Mouse (Mus musculus): ENCODE results near the gene Cyp2c50. TPM values are rescaled to one million over a fixed set of nuclear protein-coding genes. Genes with fewer than 3 reads are reported as not detected.
"Not testable (repeated sequence)": the region's sequence is repeated elsewhere in the genome, so short reads cannot be mapped to it uniquely, and the experiment has no call there.

Cyp2c50 gene
- polyA plus RNA-seq (2012; rRNA removed), result 0.78 TPM in 1 of 2 replicates, not detected in the other

GRCm38 (mm10) chr19:40089421-40089820 is at the start of gene Cyp2c50:
Gene Cyp2c50 (plus strand): TSS chr19:40089688.
- H3K4me3 ChIP-seq (ENCODE audit: control insufficient read depth, insufficient read depth, low read length); H3K27me3 ChIP-seq (ENCODE audit: control insufficient read depth, insufficient read depth, low read length); H3K4me1 ChIP-seq (replicated peaks; ENCODE audit: control insufficient read depth, insufficient read depth, low read length); DNase-seq; H3K27ac ChIP-seq (ENCODE audit: control insufficient read depth, insufficient read depth, low read length); H3K36me3 ChIP-seq (ENCODE audit: control insufficient read depth, insufficient read depth, low read length): not testable (repeated sequence)
- WGBS, result 100% methylated on average over 1 of the region's 1 CpGs

GRCm38 (mm10) chr19:40073701-40074100 is 15.8 kb upstream of the Cyp2c50 start, which contains the start of gene Cyp2c54:
Gene Cyp2c54 (minus strand): TSS chr19:40073827.
- no peak within 1 kb of the TSS for H3K4me3 ChIP-seq (ENCODE audit: control insufficient read depth, insufficient read depth, low read length)
- H3K27me3 ChIP-seq (ENCODE audit: control insufficient read depth, insufficient read depth, low read length), result no peaks in the 10 kb centered on the region
- H3K27ac ChIP-seq (ENCODE audit: control insufficient read depth, insufficient read depth, low read length), result no peak within 1 kb of the TSS
- no peaks in the 10 kb centered on the region for H3K36me3 ChIP-seq (ENCODE audit: control insufficient read depth, insufficient read depth, low read length)
- TF ChIP-seq CTCF (IDR thresholded peaks at IDR 0.05; ENCODE audit: borderline replicate concordance, control insufficient read depth, extremely low read depth, insufficient read depth, low read length, poor library complexity), result no peak
- no peak for DNase-seq
- no peaks in the 10 kb centered on the region for H3K4me1 ChIP-seq (replicated peaks; ENCODE audit: control insufficient read depth, insufficient read depth, low read length)

- TF ChIP-seq POLR2A (IDR thresholded peaks at IDR 0.05; ENCODE audit: control insufficient read depth, extremely low read depth, insufficient read depth, low read length, poor library complexity) (no peak), CTCF (IDR thresholded peaks at IDR 0.05; ENCODE audit: borderline replicate concordance, control insufficient read depth, extremely low read depth, insufficient read depth, low read length, poor library complexity) (no peak)
- Histone ChIP-seq H3K4me3 (ENCODE audit: control insufficient read depth, insufficient read depth, low read length) (no peak overlapping the region), H3K27me3 (ENCODE audit: control insufficient read depth, insufficient read depth, low read length) (no peaks in the 10 kb centered on the region), H3K36me3 (ENCODE audit: control insufficient read depth, insufficient read depth, low read length) (no peaks in the 10 kb centered on the region), H3K27ac (ENCODE audit: control insufficient read depth, insufficient read depth, low read length) (no peak overlapping the region), H3K4me1 (replicated peaks; ENCODE audit: control insufficient read depth, insufficient read depth, low read length) (no peaks in the 10 kb centered on the region)
- no peak for DNase-seq
- WGBS, result 90% methylated on average over 1 of the region's 1 CpGs
These were observed 1.1 kb upstream of the Cyp2c50 start for GRCm38 (mm10) chr19:40088381-40088780.

- TF ChIP-seq POLR2A (IDR thresholded peaks at IDR 0.05; ENCODE audit: control insufficient read depth, extremely low read depth, insufficient read depth, low read length, poor library complexity) (no peak), CTCF (IDR thresholded peaks at IDR 0.05; ENCODE audit: borderline replicate concordance, control insufficient read depth, extremely low read depth, insufficient read depth, low read length, poor library complexity) (no peak)
- Histone ChIP-seq H3K4me3 (ENCODE audit: control insufficient read depth, insufficient read depth, low read length) (no peak overlapping the region), H3K27me3 (ENCODE audit: control insufficient read depth, insufficient read depth, low read length) (no peaks in the 10 kb centered on the region), H3K36me3 (ENCODE audit: control insufficient read depth, insufficient read depth, low read length) (no peaks in the 10 kb centered on the region), H3K27ac (ENCODE audit: control insufficient read depth, insufficient read depth, low read length) (no peak overlapping the region), H3K4me1 (replicated peaks; ENCODE audit: control insufficient read depth, insufficient read depth, low read length) (no peaks in the 10 kb centered on the region)
- 84% methylated on average over 3 of the region's 3 CpGs for WGBS
- DNase-seq, result no peak
These were observed 1.6 kb downstream of the Cyp2c50 start for GRCm38 (mm10) chr19:40091111-40091510.

- WGBS, result 83% methylated on average over 13 of the region's 13 CpGs
- not testable (repeated sequence) for H3K27ac ChIP-seq (ENCODE audit: control insufficient read depth, insufficient read depth, low read length); H3K36me3 ChIP-seq (ENCODE audit: control insufficient read depth, insufficient read depth, low read length); DNase-seq; H3K4me3 ChIP-seq (ENCODE audit: control insufficient read depth, insufficient read depth, low read length); H3K4me1 ChIP-seq (replicated peaks; ENCODE audit: control insufficient read depth, insufficient read depth, low read length); H3K27me3 ChIP-seq (ENCODE audit: control insufficient read depth, insufficient read depth, low read length)
These were observed 30.1 kb downstream of the Cyp2c50 start for GRCm38 (mm10) chr19:40119624-40120023.

- H3K4me3 ChIP-seq (ENCODE audit: control insufficient read depth, insufficient read depth, low read length); H3K27me3 ChIP-seq (ENCODE audit: control insufficient read depth, insufficient read depth, low read length); H3K27ac ChIP-seq (ENCODE audit: control insufficient read depth, insufficient read depth, low read length); H3K4me1 ChIP-seq (replicated peaks; ENCODE audit: control insufficient read depth, insufficient read depth, low read length); DNase-seq; H3K36me3 ChIP-seq (ENCODE audit: control insufficient read depth, insufficient read depth, low read length): not testable (repeated sequence)
- 86% methylated on average over 3 of the region's 3 CpGs for WGBS
These were observed 35.7 kb downstream of the Cyp2c50 start for GRCm38 (mm10) chr19:40125165-40125564.

- 45% methylated on average over 2 of the region's 2 CpGs for WGBS
These were observed 37.5 kb downstream of the Cyp2c50 start for GRCm38 (mm10) chr19:40126996-40127395.

More at GRCm38 (mm10) chr19:40126996-40127395, 37.5 kb downstream of the Cyp2c50 start:
- H3K4me3 ChIP-seq (ENCODE audit: control insufficient read depth, insufficient read depth, low read length); H3K4me1 ChIP-seq (replicated peaks; ENCODE audit: control insufficient read depth, insufficient read depth, low read length); H3K36me3 ChIP-seq (ENCODE audit: control insufficient read depth, insufficient read depth, low read length); DNase-seq; H3K27ac ChIP-seq (ENCODE audit: control insufficient read depth, insufficient read depth, low read length); H3K27me3 ChIP-seq (ENCODE audit: control insufficient read depth, insufficient read depth, low read length): not testable (repeated sequence)

Other genes with a start within 250 kb of the Cyp2c50 start
- gene Cyp2c69, start 202.9 kb upstream of the Cyp2c50 start, polyA plus RNA-seq (2012; rRNA removed), result 0.43 TPM in 1 of 2 replicates, not detected in the other
- 0.83 TPM in 1 of 2 replicates, not detected in the other for gene Cyp2c37, start 97.3 kb upstream of the Cyp2c50 start, polyA plus RNA-seq (2012; rRNA removed)
- 0.32 TPM in 1 of 2 replicates, not detected in the other for gene Cyp2c54, start 15.9 kb upstream of the Cyp2c50 start, polyA plus RNA-seq (2012; rRNA removed)
- 0.11 and 0.48 TPM in 2 replicates for gene Cyp2c70, start 97.6 kb downstream of the Cyp2c50 start, polyA plus RNA-seq (2012; rRNA removed)
- 133 and 136 TPM in 2 replicates for gene Pdlim1, start 182.2 kb downstream of the Cyp2c50 start, polyA plus RNA-seq (2012; rRNA removed)

Measured in thymus, adult 2 months (tissue).